Mouse (Mus musculus): ENCODE measurements around the gene Sema6d.

DNA sequence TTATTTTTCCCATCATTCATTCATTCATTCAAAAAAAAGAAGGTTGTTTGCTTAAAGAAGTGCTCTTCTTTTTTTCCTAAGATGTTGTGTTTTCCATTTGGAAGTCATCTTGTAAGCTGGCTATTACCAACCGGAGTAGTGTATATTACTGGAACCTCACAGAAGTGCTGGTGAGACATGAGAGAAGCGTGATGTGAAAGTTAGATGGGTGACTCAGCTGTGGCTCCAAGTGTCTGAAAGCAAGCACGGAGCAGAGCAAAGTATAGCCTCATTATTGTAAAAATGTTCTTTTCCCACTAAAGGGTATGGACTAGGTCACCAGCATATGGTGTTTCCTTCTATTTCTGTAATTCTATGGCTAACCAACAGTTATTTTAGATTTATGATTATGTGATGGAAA is 340.9 kb downstream of the Sema6d start:
- TF ChIP-seq POLR2A (IDR thresholded peaks at IDR 0.05; ENCODE audit: borderline replicate concordance, control insufficient read depth, low read depth, low read length): no peak
- no peak for TF ChIP-seq CTCF (IDR thresholded peaks at IDR 0.05; ENCODE audit: control insufficient read depth, insufficient read depth, low read length)
